Mouse (Mus musculus) hindbrain, embryonic 11.5 days (tissue): ENCODE measurements at regions not wholly inside any gene's neighbourhood (a gene's known extent, or its start where the extent isn't known, plus 50 kb on each side); places are given as distances from the start of the nearest gene placed in this dataset.

Source experiments
- ATAC-seq: fragments of 200-750 bp; cut with Nextera tagmentation; 2 replicates; pipeline ENCODE4 v1.8.0; 2017; ENCODE audit warnings: mild to moderate bottlenecking, moderate TSS enrichment, moderate library complexity; ENCODE audit not compliant: low FRiP score
- DNase-seq: peaks from one replicate; pipeline ENCODE4 v3.0.0-alpha.2; 2015; ENCODE audit warnings: low spot score
- H3K27ac ChIP-seq: fragments of 300-500 bp; sonication (generic); 2 replicates; pipeline ENCODE4 v1.5.1; 2014; ENCODE audit warnings: mild to moderate bottlenecking, low read depth, low read length
- H3K27me3 ChIP-seq: fragments of 300-500 bp; sonication (generic); 2 replicates; pipeline ENCODE4 v1.6.1; 2014; ENCODE audit warnings: mild to moderate bottlenecking, low read length, moderate library complexity, mixed read lengths; ENCODE audit not compliant: control insufficient read depth, insufficient read depth
- H3K36me3 ChIP-seq: fragments of 300-500 bp; sonication (generic); 2 replicates; pipeline ENCODE4 v1.6.1; 2014; ENCODE audit warnings: mild to moderate bottlenecking, low read length, moderate library complexity, mixed read lengths; ENCODE audit not compliant: control insufficient read depth, insufficient read depth
- H3K4me1 ChIP-seq: fragments of 300-500 bp; sonication (generic); replicated peaks from 2 replicates; pipeline ENCODE4 v1.6.1; 2014; ENCODE audit warnings: low read length, mixed read lengths; ENCODE audit not compliant: control insufficient read depth, insufficient read depth
- H3K4me2 ChIP-seq: fragments of 300-500 bp; sonication (generic); replicated peaks from 2 replicates; pipeline ENCODE4 v1.6.1; 2014; ENCODE audit warnings: mild to moderate bottlenecking, low read depth, low read length
- H3K4me3 ChIP-seq: fragments of 300-500 bp; sonication (generic); 2 replicates; pipeline ENCODE4 v1.5.1; 2014; ENCODE audit warnings: low read depth, low read length
- H3K9ac ChIP-seq: fragments of 300-500 bp; sonication (generic); 2 replicates; pipeline ENCODE4 v1.6.1; 2014; ENCODE audit warnings: low read depth, low read length
- H3K9me3 ChIP-seq: fragments of 300-500 bp; sonication (generic); 2 replicates; pipeline ENCODE4 v1.6.1; 2016; ENCODE audit warnings: low read length; ENCODE audit not compliant: control insufficient read depth
- WGBS: fragments of 180-500 bp; shearing (Covaris S2); extraction: QIAGEN DNeasy Blood & Tissue Kit; methylation state at CpG from one replicate; pipeline ENCODE4 v1.1.7; 2014; 5-methylcytosine and 5-hydroxymethylcytosine counted together

DNA sequence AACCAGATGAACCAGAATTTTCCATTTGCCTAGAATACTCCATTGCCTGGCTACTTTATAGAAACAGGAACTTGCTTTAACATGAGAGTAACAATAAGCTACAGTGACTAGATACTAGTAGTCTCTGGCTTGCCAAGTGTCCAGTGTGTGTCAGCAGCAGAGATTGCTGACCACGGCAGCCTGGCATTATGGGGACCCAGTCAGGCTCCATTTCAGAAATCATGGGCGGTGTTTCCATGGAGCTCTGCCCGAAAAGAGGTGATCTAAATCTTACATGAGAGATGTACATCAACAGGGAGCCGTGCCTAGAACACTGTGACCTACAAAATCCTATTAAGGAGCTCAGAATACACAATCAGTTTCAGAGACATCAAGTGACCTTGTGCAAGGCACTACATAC lies 160.8 kb upstream of the Bcl6 start:
- no peaks in the 10 kb centered on the region for H3K36me3 ChIP-seq
- H3K4me3 ChIP-seq = no peak overlapping the region
- no peak for DNase-seq
- H3K4me1 ChIP-seq = no peaks in the 10 kb centered on the region
- ATAC-seq = no peak
- H3K27ac ChIP-seq = no peak overlapping the region
- H3K4me2 ChIP-seq = no peak overlapping the region
- no peaks in the 10 kb centered on the region for H3K27me3 ChIP-seq
- no peaks in the 10 kb centered on the region for H3K9me3 ChIP-seq
- H3K9ac ChIP-seq = no peak overlapping the region
- 86% methylated on average over 4 of the region's 4 CpGs for WGBS

DNA sequence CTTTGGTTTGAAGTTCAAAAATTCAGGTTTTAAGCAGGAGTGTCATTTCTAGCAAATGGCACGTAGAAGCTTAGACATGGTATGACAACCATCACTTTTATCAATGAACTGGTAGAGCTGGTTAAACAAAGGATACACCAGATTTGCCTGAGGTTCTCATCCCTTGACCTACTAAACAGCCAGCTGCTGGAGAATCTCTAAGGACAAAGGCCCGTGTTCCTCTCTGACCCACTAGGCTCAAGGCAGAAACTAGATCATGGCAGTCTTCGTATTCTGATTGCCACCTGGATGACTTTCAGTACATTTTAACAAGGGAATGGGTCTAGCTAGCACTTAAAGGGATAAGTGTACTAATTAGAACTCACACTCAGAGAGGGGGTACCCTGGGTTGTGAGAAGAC lies 155.2 kb upstream of the Bcl6 start:
- Histone ChIP-seq H3K27ac (no peak overlapping the region), H3K27me3 (no peaks in the 10 kb centered on the region), H3K4me1 (no peaks in the 10 kb centered on the region), H3K4me3 (no peak overlapping the region), H3K36me3 (no peaks in the 10 kb centered on the region), H3K9ac (no peak overlapping the region), H3K9me3 (no peaks in the 10 kb centered on the region), H3K4me2 (no peak overlapping the region)
- 88% methylated on average over 3 of the region's 3 CpGs for WGBS
- ATAC-seq = no peak
- DNase-seq = no peak

DNA sequence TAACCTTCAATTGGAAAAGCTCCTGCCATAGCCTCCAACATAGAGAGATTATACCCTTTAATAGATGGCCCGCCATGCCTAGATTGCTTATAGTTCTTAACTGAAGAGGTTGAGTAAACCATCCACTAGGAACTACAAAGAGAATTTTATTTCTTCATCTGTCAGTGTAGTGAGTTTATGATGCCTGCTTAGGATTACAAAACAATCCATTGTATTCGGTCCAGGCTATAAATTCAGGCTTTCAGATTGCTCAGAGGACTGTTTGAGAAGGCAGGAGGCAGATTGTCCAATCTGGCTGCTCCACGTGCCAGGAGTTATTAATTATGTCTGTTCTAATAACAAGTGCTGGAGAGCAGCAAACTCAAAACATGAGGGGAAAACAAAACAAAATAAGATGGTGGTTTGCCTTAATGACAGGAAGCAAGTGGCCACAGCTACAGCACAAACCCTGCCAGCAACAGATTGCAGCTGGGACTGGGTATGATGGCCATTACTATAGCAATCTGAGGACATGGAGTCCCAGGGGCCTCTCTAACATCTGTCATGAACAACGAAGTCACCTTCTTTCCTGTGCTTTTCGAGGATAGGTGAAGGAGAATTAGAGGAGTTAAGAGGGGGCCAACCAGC lies 154.4 kb upstream of the Bcl6 start:
- no peak overlapping the region for H3K9ac ChIP-seq
- no peak overlapping the region for H3K27ac ChIP-seq
- no peak for ATAC-seq
- no peaks in the 10 kb centered on the region for H3K9me3 ChIP-seq
- DNase-seq = no peak
- no peak overlapping the region for H3K4me3 ChIP-seq
- H3K27me3 ChIP-seq = no peaks in the 10 kb centered on the region
- WGBS = 70% methylated on average over 5 of the region's 5 CpGs
- no peaks in the 10 kb centered on the region for H3K4me1 ChIP-seq
- H3K36me3 ChIP-seq = no peaks in the 10 kb centered on the region
- H3K4me2 ChIP-seq = no peak overlapping the region

DNA sequence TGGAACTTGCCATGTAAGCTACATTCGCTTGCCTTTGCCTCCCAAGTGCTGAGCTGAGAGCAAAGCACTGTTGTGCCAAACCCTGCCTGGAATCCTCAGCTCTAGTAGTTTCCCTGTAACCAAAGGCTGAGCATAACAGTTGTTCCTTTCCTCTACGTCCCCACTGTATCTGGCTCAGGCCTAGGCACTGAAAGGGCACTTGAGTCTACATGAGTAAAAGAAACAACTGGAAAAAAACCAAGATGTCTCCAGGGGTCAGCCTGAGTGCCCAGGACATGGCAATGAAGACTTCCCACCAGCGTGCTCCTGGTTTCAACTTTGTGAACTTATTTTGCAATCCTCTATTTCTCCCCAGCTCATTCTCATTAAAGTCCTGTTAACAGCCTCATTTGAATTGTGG lies 150.5 kb upstream of the Bcl6 start:
- no peak for ATAC-seq
- H3K9ac ChIP-seq = no peak overlapping the region
- no peaks in the 10 kb centered on the region for H3K27me3 ChIP-seq
- H3K9me3 ChIP-seq = no peaks in the 10 kb centered on the region
- no peak for DNase-seq
- no peak overlapping the region for H3K4me2 ChIP-seq
- H3K27ac ChIP-seq = no peak overlapping the region
- WGBS = 87% methylated on average over 3 of the region's 3 CpGs
- no peaks in the 10 kb centered on the region for H3K36me3 ChIP-seq
- no peaks in the 10 kb centered on the region for H3K4me1 ChIP-seq
- H3K4me3 ChIP-seq = no peak overlapping the region

DNA sequence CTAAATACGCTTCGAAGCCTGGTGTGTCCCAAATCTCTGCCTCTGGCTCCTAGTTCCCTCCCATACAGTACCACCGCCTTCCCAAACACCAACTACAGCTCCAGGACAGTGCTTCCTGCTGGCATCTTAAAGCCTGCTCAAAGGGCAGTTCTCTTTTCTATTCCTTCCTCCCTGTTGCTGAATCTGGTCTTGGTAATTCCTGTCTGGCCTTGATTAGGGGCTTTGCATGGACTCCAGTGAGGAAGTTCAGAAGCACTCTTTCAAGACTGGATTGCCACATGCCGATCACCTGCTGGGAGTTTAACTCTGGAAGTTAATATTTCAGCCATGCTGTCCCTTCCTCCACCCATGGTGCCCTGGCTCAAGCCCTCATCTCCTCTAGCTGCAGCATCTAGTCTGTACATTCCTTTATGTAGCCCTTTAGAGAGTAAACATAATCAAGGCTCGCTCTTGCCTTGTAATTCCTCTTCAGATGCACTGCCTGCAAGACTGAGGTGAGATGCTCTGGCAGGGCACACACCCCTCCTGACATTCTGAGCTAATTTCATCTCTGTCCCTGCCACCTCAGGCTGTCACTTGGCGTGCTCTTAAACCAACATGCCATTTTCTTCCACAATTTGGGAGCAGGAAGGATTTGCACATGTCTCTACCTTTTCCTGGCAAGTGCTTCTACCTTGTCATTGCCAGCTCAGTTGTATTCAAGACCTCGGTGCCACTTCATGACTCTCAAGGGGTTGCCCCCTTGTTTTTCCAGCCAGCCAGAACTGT lies 148.8 kb upstream of the Bcl6 start:
- H3K27me3 ChIP-seq = no peaks in the 10 kb centered on the region
- 72% methylated on average over 7 of the region's 7 CpGs for WGBS
- no peaks in the 10 kb centered on the region for H3K9me3 ChIP-seq
- ATAC-seq (no peak), DNase-seq (no peak)
- H3K4me3 ChIP-seq = no peak overlapping the region
- no peaks in the 10 kb centered on the region for H3K4me1 ChIP-seq
- H3K36me3 ChIP-seq = no peaks in the 10 kb centered on the region
- H3K4me2 ChIP-seq = no peak overlapping the region
- H3K27ac ChIP-seq = no peak overlapping the region
- no peak overlapping the region for H3K9ac ChIP-seq

DNA sequence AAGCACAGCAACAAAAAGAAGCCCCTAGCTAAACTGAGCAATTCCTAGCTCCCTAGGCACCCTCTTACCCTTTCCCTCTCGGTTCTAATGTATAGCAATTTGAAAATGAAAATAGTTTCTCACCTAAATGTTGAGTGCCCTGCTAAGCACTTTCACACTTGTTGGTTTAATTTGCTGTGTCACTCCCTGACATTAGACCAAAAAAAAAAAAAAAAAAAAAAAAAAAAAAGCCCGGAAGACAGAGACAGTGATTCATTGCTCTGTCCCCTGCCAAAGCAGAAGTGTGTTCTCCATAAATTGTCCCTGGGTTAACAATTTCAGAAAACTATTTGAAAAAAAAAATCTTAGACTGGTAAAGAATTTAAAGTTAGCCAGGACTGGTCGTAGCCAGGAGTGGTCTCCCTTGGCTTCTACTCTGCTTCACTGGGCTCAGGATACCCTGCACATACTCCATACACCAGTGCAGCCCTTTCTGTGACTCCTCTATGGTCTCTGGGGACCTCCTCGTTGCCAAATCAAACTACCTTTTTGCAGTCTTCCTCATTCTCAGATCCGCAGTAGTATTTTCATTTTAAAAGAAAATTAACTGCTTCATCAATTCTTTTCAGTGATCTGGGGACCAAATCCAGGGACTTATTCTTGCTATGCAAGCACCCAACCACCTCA lies 148.0 kb upstream of the Bcl6 start:
- ATAC-seq (no peak), DNase-seq (no peak)
- WGBS = 76% methylated on average over 5 of the region's 5 CpGs
- H3K9ac ChIP-seq = no peak overlapping the region
- no peaks in the 10 kb centered on the region for H3K9me3 ChIP-seq
- H3K27me3 ChIP-seq = no peaks in the 10 kb centered on the region
- no peaks in the 10 kb centered on the region for H3K4me1 ChIP-seq
- H3K36me3 ChIP-seq = no peaks in the 10 kb centered on the region
- no peak overlapping the region for H3K4me2 ChIP-seq
- H3K4me3 ChIP-seq = no peak overlapping the region
- no peak overlapping the region for H3K27ac ChIP-seq

DNA sequence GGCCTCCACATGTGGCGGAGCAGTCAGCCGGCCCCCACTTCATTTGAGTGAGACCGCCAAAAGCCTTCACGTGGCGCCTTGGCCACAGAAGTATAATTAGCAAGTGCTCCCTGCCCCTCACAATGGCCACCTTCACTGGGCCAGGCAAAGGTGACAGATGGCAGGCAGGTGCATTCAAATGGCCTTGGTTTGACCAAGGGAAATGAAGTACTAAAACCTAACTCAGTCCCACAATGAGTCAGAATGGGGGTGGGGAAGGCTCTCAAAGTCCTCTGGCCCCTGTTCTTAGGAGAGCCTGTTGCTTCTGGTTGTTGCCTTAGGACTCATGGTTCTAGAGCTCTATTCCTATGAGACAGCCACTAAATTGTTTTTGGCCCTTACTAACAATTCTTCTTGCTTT lies 147.2 kb upstream of the Bcl6 start:
- Histone ChIP-seq H3K4me1 (no peaks in the 10 kb centered on the region), H3K4me3 (no peak overlapping the region), H3K9ac (no peak overlapping the region), H3K27me3 (no peaks in the 10 kb centered on the region), H3K9me3 (no peaks in the 10 kb centered on the region), H3K27ac (no peak overlapping the region), H3K4me2 (no peak overlapping the region), H3K36me3 (no peaks in the 10 kb centered on the region)
- DNase-seq = no peak
- 93% methylated on average over 5 of the region's 5 CpGs for WGBS
- no peak for ATAC-seq

DNA sequence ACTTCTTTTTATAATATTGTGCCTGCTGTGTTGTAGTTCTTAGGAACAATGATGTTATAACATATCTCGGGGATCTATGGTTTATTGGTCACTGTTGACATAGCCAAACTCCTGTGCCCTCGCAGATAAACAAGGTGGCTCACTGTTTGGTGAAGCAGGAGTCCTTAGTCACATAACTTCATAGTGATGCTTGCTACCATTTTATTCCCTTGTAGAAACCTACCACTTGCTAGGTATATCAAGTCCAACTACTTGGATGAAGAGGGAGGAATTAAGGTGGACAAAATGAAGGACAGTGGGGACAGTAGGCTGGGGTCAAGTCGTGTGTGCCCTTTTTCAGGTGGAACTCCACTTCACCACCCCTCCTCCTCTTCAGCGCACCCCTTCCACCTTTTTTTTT lies 146.7 kb upstream of the Bcl6 start:
- WGBS = 96% methylated on average over 4 of the region's 4 CpGs
- Histone ChIP-seq H3K4me2 (no peak overlapping the region), H3K27ac (no peak overlapping the region), H3K4me1 (no peaks in the 10 kb centered on the region), H3K9me3 (no peaks in the 10 kb centered on the region), H3K27me3 (no peaks in the 10 kb centered on the region), H3K9ac (no peak overlapping the region), H3K36me3 (no peaks in the 10 kb centered on the region), H3K4me3 (no peak overlapping the region)
- DNase-seq (no peak), ATAC-seq (no peak)
